Mouse (Mus musculus): ENCODE data around the gene Bfar.
"Not testable (repeated sequence)": the region's sequence is repeated elsewhere in the genome, so short reads cannot be mapped to it uniquely, and the experiment has no call there.

Gene Bfar

GRCm38 (mm10) chr16:13727811-13728335, 56.2 kb downstream of the Bfar start:
- no peak for DNase-seq

DNA sequence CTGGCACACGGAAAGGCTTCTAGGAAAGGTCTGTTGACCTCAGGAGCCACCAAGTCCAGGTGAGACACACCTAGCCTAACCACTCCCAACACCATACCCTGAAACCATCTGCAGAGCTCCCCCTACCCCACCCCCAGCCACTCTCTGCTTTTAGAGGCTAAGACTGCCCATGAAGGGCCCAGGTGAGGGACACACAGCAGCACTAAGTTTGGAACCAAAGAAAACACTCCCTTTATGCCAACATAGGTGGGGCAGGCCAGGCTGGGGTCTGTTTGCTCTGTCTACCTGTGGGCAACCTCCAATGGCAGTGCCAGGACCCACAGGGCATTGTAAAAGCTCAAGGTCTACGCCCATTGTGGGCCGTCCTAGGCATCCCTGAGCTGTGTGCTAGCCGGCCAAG, 57.8 kb downstream of the Bfar start:
- DNase-seq = no peak

DNA sequence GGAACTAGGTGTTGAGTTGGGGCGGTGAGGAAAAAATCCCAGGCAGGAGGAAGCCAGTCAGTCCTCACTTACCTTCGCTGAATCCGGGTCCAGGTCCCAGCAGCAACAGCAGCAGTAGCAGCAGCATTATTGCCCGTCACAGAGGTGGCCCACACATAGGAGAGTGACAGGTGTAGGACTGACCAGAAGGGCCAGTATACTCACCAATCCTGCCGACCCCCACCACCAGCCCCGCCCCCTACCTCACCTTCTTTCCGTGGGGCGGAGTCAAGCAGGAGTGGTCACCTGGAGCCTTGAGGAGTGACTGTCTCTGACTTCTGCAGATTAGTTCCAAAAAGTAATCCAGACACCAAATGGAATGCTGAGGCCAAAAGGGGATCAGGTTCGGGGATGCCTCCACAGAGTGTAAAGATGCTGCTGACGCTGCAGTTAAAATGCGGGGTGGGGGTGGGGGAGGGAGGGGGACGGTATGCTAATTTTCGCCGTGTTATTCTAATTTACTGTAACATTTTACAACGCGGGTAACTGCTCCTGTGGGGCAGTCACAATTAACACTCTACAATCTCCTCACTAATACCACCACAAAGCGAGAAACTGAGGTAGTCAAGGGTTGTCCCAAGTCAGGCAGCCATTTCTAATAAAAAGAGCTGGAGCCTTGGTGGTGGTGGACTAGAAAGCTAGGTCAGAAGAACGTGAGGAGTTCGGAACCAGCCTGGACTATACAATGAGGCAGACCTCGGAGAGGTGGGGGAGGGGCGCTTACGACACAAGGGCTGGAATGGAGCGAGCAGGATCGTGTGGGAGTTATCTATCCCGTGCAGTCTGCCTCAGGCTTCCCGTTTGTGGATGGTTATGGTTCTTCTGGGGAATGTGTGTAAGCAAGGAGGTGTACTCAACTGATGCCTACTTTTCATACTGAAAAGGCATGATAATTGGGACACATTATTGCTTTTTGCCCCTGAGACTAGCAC, 58.9 kb downstream of the Bfar start, which contains the start of gene Pla2g10:
Gene Pla2g10 (minus strand): TSS at position 699 of the 971 bp plus-strand sequence.
- DNase-seq = no peak

GRCm38 (mm10) chr16:13732786-13733185, 61.1 kb downstream of the Bfar start:
- DNase-seq = no peak

- DNase-seq = peak; percentile 70
Observed at GRCm38 (mm10) chr16:13733518-13734137, 62.0 kb downstream of the Bfar start.

- DNase-seq = no peak
Observed at GRCm38 (mm10) chr16:13735977-13736376, 64.3 kb downstream of the Bfar start.

DNA sequence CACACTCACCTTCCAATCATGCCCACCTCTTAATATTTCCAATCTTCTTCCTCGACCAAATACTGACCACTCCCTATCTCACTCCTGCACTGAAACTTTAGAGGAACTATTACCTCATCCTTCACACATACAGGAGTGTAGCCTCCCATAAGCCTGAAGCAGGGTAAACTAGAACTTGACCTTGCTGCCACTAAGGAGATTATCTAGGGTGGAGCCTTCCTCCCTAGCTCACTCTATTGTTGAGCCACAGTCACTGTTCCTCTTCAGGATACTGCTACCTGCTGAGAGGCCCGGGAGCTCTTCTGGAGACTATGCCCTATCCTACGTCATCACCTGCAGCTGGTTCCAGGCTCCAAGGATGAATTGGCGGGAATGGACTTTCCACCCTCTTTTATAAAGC, 67.4 kb downstream of the Bfar start:
- DNase-seq = not testable (repeated sequence)

- no peak for DNase-seq
Observed at GRCm38 (mm10) chr16:13740844-13741243, 69.2 kb downstream of the Bfar start.

DNA sequence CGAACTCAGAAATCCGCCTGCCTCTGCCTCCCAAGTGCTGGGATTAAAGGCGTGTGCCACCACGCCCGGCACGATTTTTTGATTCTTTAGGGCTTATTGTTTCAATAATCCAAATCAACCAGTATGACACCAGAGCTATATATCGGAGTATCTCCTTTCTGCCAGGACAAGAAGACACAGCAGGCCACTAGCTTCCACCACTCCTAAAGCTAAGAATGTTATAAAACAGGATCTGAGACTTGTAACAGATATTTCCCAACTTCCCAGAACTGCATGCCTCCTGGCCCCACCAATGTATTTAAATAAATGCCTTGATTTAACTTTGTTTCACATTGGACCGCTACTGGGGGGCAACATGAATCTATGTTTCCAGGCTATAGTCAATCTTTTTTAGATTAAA, 76.0 kb downstream of the Bfar start:
- DNase-seq = no peak

DNA sequence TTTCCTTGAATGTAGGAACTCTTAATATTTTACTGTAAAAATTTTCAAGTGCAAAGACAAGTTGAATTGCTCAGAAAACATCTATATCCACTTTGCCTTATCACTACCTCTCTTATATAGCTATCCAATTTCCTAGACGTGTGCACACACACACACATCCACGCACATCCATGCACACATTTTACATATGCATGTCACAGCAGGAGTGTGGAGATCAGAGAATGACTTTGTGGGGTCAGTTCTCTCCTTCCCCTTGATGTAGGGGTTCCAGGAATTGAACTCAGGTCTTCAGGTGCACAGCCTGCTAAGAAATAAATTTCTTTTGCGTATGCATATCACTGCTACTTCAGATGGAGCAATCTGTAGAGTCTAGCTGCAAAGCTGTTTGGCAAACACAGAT, 76.5 kb downstream of the Bfar start:
- no peak for DNase-seq

DNA sequence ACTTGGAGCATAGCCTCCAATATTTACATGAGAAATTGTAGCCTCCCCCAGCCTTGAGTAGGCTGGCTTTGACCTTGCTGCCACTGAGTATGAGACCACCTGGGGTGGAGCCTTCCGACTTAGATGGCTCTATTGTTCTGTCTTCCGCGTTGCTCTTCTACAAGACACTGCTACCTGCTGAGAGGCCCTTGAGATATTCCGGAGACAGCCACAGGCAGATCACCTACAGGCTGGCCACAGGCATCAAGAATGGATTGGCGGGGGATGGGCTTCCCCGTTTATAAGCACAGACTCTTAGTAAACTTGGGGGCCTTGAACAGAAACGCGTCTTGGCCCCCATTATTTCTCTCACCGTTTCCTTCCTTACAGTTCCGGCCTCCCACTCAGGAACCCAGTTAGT, 77.2 kb downstream of the Bfar start:
- not testable (repeated sequence) for DNase-seq

DNA sequence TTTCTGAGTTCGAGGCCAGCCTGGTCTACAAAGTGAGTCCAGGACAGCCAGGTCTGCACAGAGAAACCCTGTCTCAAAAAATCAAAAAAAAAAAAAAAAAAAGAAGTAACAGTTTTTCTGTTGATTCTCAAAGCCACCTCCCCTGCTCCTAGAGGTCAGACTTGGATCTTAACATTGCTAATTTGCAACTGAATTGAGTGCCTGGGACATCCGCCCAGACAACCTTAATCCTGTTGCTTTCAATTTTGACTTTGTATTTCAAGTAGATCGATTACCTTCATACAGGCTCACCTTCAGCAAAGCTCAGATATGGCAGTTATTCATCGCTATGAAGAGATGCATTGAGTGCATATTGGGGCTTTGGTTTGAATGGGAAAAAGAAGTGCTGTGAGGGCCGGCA, 77.6 kb downstream of the Bfar start:
- no peak for DNase-seq

DNA sequence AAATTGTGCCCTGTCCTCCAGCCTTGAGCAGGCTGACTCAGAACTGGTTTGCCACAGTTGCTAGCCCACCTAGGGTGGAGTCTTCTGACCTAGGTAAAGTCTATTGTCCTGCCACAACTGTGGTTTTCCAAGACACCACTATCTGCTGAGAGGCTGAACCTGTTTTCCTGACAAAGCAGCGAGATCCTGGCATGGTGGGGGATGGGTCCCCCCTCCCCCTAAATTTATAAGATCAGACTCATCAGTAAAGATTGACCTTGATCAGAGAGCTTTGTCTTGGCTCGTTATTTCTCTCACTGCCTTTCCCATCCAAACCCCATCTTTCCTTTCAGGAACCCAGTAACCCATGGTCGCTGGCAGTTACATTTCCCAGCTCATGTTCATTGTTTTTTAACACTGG, 78.3 kb downstream of the Bfar start:
- DNase-seq = no peak

DNA sequence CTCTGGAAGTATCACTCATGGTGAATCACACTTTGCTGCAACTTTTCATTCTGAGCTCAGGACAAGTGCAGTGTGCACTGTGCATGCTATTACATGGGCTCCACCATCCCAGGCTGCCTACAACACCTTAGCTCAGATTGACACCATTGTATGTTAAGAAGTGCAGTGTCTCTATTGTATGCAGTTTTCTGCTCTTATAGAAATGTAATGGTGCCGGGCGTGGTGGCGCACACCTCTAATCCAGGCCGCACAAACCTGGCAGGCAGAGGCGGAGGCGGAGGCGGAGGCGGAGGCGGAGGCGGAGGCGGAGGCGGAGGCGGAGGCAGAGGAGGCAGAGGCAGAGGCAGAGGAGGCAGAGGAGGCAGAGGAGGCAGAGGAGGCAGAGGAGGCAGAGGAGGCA, 79.0 kb downstream of the Bfar start:
- DNase-seq = no peak
